Mouse (Mus musculus) megakaryocyte, embryonic 14.5 days (primary cell): ENCODE data around the gene Nr1h3.

ENCODE experiments used
- FLI1 ChIP-seq: IDR thresholded peaks from 2 replicates; pipeline ENCODE4 v1.6.1; 2012; ENCODE audit warnings: low read length, inconsistent platforms, mixed read lengths
- GATA1 ChIP-seq: IDR thresholded peaks from 3 replicates; pipeline ENCODE4 v1.6.1; 2012; ENCODE audit warnings: mixed read lengths, low read length, inconsistent platforms, borderline replicate concordance

DNA sequence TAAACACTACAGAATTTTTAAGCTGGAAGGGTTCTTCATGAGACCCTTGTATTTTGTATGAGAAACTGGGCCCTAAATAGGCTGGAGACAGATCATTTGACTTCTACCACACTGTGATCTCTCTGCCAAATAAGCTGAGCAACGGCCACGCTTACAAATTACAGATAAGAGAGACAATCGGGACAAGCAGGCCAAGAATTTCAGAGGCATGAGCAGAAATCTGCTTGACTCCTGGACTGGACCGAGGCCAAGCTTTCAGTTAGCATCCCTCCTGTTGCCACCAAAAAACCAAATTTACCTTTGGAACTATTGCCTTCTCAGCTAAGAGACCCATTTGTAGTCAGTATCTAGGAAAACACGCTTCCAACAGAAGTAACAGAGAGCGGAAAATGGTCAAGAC lies 42.0 kb downstream of the Nr1h3 start:
- TF ChIP-seq GATA1: no peak
- no peak for TF ChIP-seq FLI1
